Mouse (Mus musculus): Measurements from ENCODE around the gene Caskin1. TPM values are rescaled to one million over a fixed set of nuclear protein-coding genes. Genes with fewer than 3 reads are reported as not detected.
"Not testable (repeated sequence)": the region's sequence is repeated elsewhere in the genome, so short reads cannot be mapped to it uniquely, and the experiment has no call there.

Caskin1 gene
- total RNA-seq (2015; ENCODE audit: low replicate concordance) (not detected in 2 replicates), total RNA-seq (2017; ENCODE audit: low replicate concordance) (not detected in 2 replicates)

DNA sequence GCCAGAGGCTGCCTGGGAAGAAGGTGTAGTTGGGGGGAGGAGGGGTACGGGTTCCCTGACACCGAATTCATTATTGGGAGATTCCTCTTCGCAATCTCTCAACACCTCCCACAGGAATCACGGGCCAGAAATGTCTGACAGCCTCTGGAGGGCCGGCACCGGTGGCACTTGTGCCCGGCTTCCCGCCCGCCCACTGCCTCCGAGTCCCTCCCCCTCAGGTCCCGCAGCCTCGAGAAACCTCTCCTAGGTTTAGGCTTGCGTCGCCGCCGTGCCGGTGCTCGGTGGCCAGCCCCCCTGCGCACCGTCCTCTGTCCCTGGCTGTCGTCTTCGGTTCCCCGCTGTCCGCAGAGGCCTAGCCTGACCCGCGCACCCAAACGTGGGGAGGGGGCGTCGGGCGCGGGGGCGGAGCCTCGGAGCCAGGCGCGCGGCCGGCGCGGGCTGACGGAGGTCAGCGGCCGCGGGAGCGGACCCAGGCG is at the start of gene Caskin1:
Caskin1 (plus strand) TSS at position 416 of the 476 bp plus-strand sequence.
- ATAC-seq (replicated peaks; ENCODE audit: low FRiP score, poor library complexity, severe bottlenecking), result no peak

DNA sequence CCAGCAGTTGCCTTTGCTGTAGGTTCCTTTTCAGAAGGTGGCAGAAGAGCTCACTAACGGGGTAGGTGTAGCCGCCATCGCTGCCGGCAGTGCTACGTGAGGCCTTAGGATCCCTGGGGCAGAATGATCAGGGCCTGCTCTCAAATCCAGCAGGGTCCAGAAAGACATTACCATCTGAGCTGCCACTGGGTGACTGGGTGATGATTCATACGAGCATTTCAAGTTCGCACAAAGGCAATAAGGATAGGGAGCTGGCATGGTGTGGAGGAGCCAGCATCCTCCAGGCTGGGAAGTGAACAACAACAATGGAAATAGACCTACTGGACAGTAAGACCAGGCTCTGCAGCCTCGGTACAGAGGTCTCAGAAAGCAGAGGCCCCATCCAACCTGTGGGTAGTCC is 48.0 kb upstream of the Caskin1 start:
- no peak for ATAC-seq (replicated peaks; ENCODE audit: low FRiP score, poor library complexity, severe bottlenecking)

DNA sequence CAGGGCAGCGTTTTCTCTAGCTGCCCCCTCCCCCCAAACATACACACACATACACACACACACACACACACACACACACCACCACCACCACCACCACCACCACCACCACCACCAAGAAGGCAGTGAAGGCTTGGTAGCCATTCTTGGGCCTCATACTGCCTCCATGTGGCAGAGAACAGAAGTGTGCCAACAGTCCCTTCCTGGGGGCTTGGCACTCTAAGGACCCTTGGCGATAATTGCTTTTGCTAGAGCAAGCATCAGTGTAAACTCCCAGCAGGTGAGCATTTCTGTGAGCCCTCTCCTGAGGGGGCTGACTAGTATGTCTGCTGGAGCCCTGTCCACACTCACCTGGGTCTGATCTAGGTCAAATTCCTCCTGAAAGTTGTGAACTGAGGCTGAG is 47.3 kb upstream of the Caskin1 start:
- ATAC-seq (replicated peaks; ENCODE audit: low FRiP score, poor library complexity, severe bottlenecking), result no peak

DNA sequence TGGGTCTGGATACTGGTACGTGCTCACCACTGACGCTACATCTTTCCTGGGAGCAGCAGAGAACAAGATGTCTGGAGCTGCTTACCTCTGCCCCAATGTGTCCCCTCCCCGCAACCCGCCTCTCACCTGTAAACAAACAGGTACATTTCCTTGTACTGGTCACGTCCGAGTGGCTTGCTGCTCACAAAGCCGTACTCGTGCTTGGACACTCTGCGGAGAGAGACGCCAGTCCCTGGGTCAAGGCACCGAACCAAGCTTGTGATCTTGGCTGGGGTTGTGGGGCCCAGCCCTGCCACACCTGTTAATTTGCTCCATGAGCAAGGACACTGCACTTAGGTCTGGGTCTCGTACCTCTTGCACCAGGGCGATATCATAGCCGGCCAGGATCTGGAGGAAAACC is 46.3 kb upstream of the Caskin1 start:
- no peak for ATAC-seq (replicated peaks; ENCODE audit: low FRiP score, poor library complexity, severe bottlenecking)

DNA sequence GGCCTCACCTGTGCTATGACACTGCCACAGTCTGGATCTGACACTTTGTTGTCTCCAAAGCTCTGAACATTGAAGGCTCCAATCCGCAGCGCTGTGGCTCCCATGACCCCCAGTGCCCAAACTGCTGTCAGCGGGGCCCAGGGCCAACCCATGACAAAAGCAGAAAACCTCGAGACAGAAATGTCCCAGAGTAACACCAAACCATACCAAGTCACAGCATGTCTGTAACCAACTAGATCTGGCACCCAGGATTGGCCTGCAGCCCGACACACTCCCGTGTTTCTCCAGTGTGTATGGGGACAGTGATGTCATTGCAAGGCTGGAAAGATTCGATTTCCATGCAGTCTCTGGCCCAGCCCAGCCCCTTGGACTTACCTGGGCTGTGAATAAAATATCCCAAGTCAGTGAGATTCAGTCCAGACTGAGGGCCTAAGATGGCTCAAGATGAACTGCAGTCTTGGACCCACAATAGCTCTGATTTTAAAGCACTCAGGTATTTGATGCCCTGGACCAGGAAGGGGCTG is 45.7 kb upstream of the Caskin1 start, which contains the start of gene Dnase1l2:
Dnase1l2 (minus strand) TSS at position 474 of the 524 bp plus-strand sequence.
- no peak for ATAC-seq (replicated peaks; ENCODE audit: low FRiP score, poor library complexity, severe bottlenecking)

DNA sequence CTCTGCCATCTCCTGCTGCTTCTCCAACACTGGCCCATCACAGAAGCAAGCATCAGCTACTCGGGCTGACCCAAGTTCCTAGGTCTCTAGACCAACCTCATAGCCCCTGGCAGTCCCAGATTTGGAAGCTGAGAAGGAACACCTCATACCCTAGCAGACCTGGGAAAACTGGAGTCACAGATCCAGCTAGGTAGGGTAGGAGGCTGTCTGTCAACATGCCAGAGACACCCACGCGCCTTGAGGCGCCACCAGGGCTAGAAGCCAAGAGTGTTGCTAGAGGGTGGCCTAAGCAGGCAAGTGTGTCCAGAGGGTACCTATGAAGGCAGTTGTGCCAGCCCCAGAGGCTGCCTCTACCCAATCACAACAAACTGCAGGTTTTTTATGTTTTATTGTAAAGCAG is 45.0 kb upstream of the Caskin1 start:
- no peak for ATAC-seq (replicated peaks; ENCODE audit: low FRiP score, poor library complexity, severe bottlenecking)

DNA sequence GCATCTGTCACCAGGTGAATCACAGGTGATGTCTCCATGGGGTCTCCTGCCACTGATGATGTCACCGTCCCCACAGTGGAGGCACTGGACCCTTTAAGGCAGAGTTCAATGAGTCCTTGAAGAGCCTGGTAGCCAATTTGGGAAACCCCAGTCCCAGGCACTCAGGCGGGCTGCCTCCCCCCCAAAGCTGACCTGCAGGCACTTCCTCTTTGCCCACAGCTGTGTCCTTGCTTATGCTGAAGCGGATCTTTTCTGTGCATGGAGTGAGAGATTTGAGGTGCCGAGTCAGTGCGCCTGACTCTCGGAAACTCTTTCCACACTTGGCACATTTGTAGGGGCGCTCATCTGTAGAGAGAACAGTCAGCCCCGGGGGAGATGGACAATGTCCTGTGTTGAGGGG is 41.8 kb upstream of the Caskin1 start:
- no peak for ATAC-seq (replicated peaks; ENCODE audit: low FRiP score, poor library complexity, severe bottlenecking)

DNA sequence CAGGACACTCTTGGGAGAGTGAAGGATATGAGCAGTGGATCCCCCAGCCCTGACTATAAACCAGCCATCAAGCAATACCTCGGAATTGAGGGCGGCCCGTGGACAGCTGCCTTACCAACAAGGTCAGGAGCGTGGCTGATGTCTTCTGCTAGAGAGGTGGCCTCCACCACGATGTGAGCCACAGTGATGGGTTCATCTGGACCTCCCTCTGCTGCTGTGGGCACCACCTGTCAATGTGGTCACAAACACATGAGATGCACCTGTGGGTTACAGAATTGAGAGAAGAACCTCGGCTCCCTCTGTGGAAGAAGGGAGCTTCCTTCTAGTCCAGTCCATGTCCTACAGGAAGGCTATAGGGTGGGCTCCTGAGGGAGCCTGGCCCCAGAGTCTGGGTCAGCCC is 38.9 kb upstream of the Caskin1 start:
- no peak for ATAC-seq (replicated peaks; ENCODE audit: low FRiP score, poor library complexity, severe bottlenecking)

DNA sequence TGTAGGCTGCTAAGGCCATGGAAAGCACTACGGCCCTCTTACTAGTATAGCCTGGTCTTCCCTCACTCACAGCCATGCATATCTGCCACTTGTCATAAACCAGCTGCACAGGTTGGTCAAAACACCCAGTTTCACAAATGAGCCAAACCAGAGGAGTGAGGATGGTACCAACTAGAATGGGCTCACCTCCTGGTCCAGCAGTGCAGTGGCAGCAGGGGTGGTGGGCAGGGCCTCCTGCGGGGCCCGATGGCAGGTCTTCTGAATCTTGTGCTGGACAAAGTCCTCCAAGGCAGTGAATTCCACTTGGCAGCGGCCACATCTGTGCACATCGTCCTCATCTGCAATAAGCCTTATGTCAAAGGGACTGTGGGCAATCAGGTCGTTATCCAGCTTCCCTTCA is 37.2 kb upstream of the Caskin1 start:
- no peak for ATAC-seq (replicated peaks; ENCODE audit: low FRiP score, poor library complexity, severe bottlenecking)

DNA sequence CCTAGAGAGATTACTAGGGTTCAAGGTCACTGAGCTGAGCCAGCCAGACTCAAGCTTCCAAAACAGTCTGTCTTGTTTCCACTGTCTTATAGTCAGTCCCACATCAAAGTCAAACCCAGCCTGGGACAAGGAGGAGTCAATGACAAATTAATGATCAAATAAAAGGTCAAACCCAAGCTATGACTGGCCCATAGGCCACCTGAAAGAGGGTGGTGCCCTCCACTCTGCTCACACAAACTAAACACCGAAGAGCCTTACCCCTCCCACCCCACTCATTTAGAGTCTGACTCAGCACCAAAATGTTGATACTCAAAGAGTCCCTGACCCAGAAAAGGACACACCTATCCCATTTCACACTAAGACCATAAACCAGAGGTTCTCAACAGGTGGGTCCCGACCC is 35.0 kb upstream of the Caskin1 start:
- ATAC-seq (replicated peaks; ENCODE audit: low FRiP score, poor library complexity, severe bottlenecking), result no peak

DNA sequence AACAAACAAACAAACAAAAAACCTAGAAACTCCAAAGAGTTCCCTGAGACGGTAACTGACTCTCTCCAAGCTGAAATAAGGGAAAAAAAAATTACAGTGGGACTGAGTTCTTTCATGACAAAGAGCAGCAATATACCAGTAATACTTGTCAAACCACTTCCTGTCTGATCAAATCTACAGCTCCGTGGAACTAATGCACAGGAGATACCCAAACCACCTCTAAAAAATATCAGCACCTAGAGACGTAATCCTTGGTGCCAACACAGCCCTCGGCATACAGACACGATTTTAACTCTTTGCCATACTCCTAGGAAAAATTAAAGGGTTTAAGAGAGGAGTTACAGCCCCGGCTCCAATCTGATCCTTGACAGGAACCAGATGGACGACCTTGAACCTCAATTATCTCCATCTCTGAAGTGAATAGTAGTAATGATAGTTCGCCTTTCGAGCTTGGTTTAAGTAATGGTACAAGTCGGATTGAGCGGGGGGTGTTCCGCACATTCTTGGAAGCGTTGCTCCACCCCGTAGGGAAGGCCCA is 34.1 kb upstream of the Caskin1 start:
- peak; percentile 10; the same call in 1 of the 2 replicates for ATAC-seq (replicated peaks; ENCODE audit: low FRiP score, poor library complexity, severe bottlenecking)

DNA sequence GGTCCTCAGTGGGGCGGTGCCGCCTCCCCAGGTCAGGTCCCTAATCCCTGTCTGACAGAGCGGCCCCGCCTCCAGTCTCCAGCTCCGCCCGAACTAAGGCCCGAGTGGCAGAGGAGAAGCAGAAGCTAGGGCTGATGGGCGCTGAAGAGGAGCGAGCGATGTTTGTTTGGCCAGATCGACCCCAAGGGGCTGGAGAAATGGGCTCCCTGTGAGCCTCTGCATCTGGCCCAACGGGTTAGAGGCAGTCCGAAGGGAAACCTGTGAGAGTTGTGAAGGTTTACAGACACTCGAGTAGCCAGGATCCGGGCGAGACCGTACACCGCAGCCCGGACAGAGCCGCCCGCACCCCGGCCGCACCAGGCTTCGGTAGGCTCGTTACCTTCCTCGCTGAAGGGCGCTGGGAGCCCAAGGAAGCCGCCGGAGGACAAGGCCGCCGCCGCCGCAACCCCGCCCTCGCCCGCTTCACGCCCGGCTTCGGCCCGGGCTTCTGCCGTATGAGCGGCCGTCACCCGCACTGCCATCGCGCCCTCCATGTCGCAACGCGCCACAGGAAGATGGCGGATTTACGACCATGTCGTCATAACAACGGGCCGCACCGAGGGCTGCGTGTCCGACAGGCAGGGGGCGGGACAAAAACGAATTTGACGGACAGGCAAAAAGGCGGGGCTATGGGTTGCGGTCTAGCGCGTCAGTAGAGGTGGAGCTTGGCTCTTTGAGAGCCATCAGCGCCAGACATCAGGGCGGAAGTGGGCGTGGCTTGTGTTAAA is 33.5 kb upstream of the Caskin1 start:
- ATAC-seq (replicated peaks; ENCODE audit: low FRiP score, poor library complexity, severe bottlenecking), result peak; percentile 91

DNA sequence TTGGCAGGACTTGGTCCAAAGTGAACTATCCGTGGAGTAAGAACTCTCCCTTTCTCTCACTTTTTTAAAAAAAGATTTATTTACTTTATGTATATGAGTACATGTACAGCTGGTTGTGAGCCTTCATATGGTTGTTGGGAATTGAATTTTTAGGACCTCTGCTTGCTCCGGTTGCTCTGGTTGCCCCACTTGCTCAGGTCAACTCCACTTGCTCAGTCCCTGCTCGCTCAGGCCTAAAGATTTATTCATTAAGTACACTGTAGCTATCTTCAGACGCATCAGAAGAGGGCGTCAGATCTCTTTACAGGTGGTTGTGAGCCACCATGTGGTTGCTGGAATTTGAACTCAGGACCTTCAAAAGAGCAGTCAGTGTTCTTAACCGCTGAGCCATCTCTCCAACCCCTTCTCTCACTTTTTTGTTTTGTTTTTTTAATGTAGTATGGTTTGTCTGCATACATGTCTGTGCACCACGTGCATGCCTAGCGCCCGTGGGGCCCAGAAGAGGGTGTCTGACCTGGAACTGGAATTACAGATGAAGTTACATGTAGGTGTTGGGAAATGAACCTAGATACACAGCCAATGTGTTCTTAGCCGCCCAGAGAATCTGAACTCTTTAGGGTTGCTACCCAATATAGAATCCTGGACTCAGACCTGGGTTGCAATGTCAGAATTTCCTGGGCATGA is 32.7 kb upstream of the Caskin1 start:
- not testable (repeated sequence) for ATAC-seq (replicated peaks; ENCODE audit: low FRiP score, poor library complexity, severe bottlenecking)

DNA sequence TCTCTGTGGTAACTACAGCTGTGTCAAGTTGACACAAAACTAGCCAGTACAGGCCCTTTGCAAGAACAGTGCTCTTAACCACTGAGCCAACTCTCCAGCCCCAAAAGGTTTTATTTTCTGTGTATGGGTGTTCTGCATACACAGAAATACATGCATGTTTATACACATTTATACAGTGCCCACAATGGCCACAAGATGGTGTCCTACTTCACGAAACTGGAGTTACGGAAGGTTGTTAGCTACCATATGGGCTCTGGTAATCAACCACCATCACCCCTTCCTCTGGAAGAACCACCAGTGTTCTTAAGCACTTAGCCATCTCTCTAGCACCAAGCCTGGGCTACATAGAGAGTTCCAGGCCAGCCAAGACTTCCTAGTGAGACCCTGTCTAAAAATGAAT is 26.8 kb upstream of the Caskin1 start:
- peak; percentile 75; the same call in 1 of the 2 replicates for ATAC-seq (replicated peaks; ENCODE audit: low FRiP score, poor library complexity, severe bottlenecking)

DNA sequence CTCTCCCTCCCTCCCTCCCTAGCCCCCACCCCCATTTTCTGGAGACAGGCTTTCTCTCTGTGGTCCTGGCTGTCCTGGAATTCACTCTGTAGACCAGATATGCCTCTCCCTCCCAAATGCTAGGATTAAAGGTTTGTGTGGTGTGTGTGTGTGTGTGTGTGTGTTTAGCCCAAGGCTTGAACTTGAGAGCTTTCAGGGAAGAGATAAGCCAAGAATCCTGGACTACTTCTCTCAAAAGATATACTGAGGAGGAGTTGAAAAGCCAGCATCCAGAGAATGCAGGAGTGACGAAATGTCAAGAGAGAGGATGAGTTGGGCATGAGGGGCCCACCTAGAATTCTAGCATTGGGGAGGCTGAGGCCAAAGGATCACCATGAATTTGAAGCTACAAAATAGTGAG is 25.5 kb upstream of the Caskin1 start:
- ATAC-seq (replicated peaks; ENCODE audit: low FRiP score, poor library complexity, severe bottlenecking), result no peak

DNA sequence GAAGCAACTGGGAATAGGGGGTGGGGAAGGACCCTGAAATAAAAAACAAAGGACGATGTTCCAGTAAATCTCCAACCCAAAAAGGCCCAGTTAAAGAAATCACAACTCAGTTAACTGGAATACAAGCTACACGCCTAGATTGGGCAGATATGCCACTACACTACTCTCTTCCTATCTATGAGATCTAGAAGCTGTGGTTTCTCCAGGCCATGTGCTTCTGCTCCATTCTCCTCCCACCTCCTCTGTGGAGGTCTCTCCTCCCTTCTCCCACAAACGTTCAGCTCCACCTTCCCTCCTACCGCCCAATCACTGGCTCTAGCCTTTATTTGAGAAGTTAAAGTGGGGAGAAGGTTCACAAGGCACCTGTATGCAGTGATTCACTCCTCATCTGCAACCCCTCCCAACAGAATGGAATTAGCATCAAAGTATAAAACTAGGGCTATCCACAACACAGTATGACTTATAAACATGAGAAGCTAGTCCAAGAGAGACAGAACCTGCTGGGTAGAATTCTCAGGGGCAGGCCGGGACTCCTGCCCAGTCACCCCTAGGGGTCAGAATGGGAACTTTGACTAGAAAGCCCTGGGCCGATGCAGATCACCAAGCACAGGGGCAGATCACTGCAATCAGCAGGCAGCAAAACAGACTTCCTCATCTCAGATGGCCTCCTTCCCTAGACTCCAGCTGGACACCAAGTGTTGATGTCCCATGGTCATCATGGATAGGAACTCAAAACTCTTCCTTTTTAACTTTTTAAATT is 24.8 kb upstream of the Caskin1 start:
- ATAC-seq (replicated peaks; ENCODE audit: low FRiP score, poor library complexity, severe bottlenecking), result 0 out of 2 replicates have a peak, but pooled peaks have one; percentile 47

DNA sequence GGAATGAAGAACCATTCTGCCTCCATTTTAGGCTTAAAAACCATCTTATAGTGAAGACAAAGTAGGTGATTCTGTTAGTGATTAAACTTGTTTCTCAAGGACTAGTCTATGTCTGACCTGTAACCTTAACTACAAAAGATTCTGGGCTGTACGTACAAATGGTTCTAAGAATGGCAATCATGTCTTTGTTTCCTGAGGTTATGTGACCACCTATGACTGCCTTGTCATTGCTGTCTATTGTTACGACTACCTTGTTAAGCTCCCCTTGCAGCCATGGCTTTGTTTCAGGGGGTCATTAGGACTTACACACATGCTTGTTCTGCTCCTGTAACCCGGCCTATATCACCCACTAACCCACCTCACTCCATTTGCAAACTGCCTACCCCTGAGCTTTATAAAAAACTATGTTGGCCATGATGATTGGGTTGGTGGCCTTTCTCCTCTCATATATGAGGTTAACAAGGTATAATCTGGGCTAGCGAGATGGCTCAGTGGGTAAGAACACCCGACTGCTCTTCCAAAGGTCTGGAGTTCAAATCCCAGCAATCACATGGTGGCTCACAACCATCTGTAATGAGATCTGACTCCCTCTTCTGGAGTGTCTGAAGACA is 19.7 kb upstream of the Caskin1 start:
- ATAC-seq (replicated peaks; ENCODE audit: low FRiP score, poor library complexity, severe bottlenecking), result no peak

DNA sequence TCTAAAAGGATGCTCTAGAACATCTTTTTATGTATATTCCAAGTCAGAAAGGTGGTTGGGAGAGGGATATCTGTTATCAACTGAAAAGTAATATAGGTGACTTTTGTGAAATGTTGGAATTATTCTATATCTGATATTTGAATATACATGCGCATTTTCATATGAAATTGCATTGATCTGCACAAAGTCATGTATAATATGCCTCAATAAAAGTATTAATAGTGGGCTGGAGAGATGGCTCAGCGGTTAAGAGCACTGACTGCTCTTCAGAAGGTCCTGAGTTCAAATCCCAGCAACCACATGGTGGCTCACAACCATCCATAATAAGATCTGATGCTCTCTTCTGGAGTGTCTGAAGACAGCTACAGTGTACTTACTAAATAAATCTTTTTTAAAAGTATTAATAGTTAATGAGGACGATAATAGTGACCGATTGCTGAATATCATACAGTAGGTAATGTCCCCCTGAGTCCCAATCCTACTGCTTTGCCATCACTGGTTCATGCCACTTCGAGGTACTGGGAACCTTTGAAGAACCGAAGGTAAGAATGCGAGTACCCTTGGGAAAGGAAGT is 19.0 kb upstream of the Caskin1 start:
- no peak for ATAC-seq (replicated peaks; ENCODE audit: low FRiP score, poor library complexity, severe bottlenecking)

Measured in erythroid progenitor cell, adult 5-6 weeks (primary cell).